Mouse (Mus musculus) CH12.LX (cell line): ENCODE results near the gene E330017A01Rik. TPM values are rescaled to one million over a fixed set of nuclear protein-coding genes. Genes with fewer than 3 reads are reported as not detected.

Experiments
- DNase-seq: peaks from one replicate; pipeline ENCODE4 v3.0.0-alpha.2; 2013; ENCODE audit errors: extremely low read depth
- H3K27ac ChIP-seq: 2 replicates; pipeline ENCODE4 v1.5.1; 2012; ENCODE audit warnings: low read depth, mild to moderate bottlenecking, control low read depth, moderate library complexity; ENCODE audit not compliant: insufficient read depth
- H3K27me3 ChIP-seq: replicated peaks from 2 replicates; pipeline ENCODE3; 2012; ENCODE audit warnings: inconsistent platforms
- H3K36me3 ChIP-seq, 2 experiments: replicated peaks in 1 of 2; 2 replicates each; pipeline versions ENCODE3 to v1.6.1; 2012; ENCODE audit warnings: inconsistent platforms in 1 of 2, low read length in 1 of 2, mild to moderate bottlenecking in 1 of 2, mixed read lengths in 1 of 2, moderate library complexity in 1 of 2; ENCODE audit not compliant: control insufficient read depth in 1 of 2, insufficient read depth in 1 of 2
- H3K4me1 ChIP-seq, 2 experiments: 2 replicates each; pipeline ENCODE4 v1.6.1; 2012; ENCODE audit warnings: inconsistent platforms in 1 of 2, moderate library complexity in 1 of 2; ENCODE audit not compliant: insufficient read depth in 2 of 2, control insufficient read depth in 1 of 2
- H3K4me2 ChIP-seq: 2 replicates; pipeline ENCODE4 v1.6.1; 2012; ENCODE audit warnings: low read depth, mild to moderate bottlenecking, control low read depth; ENCODE audit not compliant: poor library complexity, insufficient read depth, severe bottlenecking
- H3K4me3 ChIP-seq, 3 experiments: fragments of 150-350 bp in 1 of 3; sonication (generic) in 1 of 3; replicated peaks in 1 of 3; 2 replicates each; pipeline versions ENCODE3 to v1.5.1; 2011 to 2012; ENCODE audit warnings: low read depth in 2 of 3, low read length in 2 of 3, mild to moderate bottlenecking in 2 of 3, moderate library complexity in 2 of 3, control low read depth in 1 of 3, improper control_type of control experiment in 1 of 3, inconsistent platforms in 1 of 3, mixed read lengths in 1 of 3; ENCODE audit not compliant: poor library complexity in 1 of 3
- H3K79me2 ChIP-seq: replicated peaks from 2 replicates; pipeline ENCODE4 v1.6.1; 2012; ENCODE audit warnings: mild to moderate bottlenecking, moderate library complexity; ENCODE audit not compliant: control insufficient read depth, poor library complexity, insufficient read depth, severe bottlenecking; ENCODE audit errors: extremely low read depth
- H3K9ac ChIP-seq: 2 replicates; pipeline ENCODE4 v1.6.1; 2012; ENCODE audit warnings: low read depth, mild to moderate bottlenecking, control low read depth, moderate library complexity; ENCODE audit not compliant: insufficient read depth
- H3K9me3 ChIP-seq: replicated peaks from 2 replicates; pipeline ENCODE3; 2012; ENCODE audit warnings: low read length, inconsistent platforms, mixed read lengths
- CHD1 ChIP-seq: IDR thresholded peaks from 2 replicates; pipeline ENCODE4 v1.6.1; 2012; ENCODE audit warnings: low read depth, low read length, improper control_type of control experiment, inconsistent platforms
- TCF12 ChIP-seq: IDR thresholded peaks from 2 replicates; pipeline ENCODE4 v1.6.1; 2014; ENCODE audit warnings: low read depth, mild to moderate bottlenecking, inconsistent platforms, low read length, improper control_type of control experiment
- ZKSCAN1 ChIP-seq: IDR thresholded peaks from 2 replicates; pipeline ENCODE4 v1.6.1; 2012; ENCODE audit warnings: low read depth, inconsistent platforms, low read length, improper control_type of control experiment, borderline replicate concordance
- dilution Hi-C: fragments of 300-500 bp; cut with MboI; formaldehyde crosslinking; loops from 2 replicates; pipeline ENCODE4 v1.14.3; 2020; ENCODE audit warnings: low sequenced_read_pairs; ENCODE audit not compliant: extremely low pct_unique_long_range_greater_than_20kb, extremely low pct_ligation_motif_present
- in situ Hi-C: fragments of 300-500 bp; cut with MboI; formaldehyde crosslinking; loops from 3 replicates; pipeline ENCODE4 v1.14.3; 2019; ENCODE audit warnings: low sequenced_read_pairs, low pct_ligation_motif_present, low pct_unique_long_range_greater_than_20kb, mixed read lengths
- polyA plus RNA-seq: library from polyadenylated mRNA; unstranded; fragments of >175 nt; gene quantifications from 2 replicates; pipeline ENCODE4 v1.2.1, GENCODE M21; 2012; ENCODE audit warnings: low read depth; ENCODE audit not compliant: insufficient read length
- total RNA-seq, 2 experiments: library from RNA; depleted of rRNA; stranded (reverse); fragments of 300-350 nt in 1 of 2; fragments of >200 nt in 1 of 2; gene quantifications; 2 replicates each; pipeline ENCODE4 v1.2.3; 2012 to 2014

The E330017A01Rik gene
- total and polyA plus RNA-seq, 3 experiments: 0.21 TPM; not detected in 2

DNA sequence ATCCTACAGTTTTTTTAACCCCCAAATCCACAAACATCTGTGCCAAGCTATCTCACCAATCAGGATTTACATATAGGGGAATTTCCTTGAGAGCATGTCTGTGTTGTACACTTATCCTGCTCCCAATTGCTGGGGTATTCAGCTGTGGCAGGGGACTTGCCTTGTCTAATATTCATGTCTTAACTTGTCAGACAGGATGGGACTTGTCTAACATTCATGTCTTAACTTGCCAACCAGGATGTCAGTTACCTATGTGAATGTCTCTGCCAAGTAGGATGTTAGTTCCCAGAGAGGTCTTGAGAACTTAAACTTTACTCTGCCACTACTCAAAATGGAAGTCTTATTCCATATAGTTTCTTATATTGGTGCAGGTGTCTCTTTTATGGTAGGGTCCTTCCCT is 49.1 kb downstream of the E330017A01Rik start:
- H3K4me1 ChIP-seq: peaks cover 0 to 7% of the 10 kb centered on the region in 2 experiments; a peak in 3 of 4 replicates
- dilution Hi-C loops (no loop called here), in situ Hi-C loops (no loop called here)
- peak; percentile 39 for DNase-seq
- TF ChIP-seq ZKSCAN1 (no peak), CHD1 (peak; percentile 99), TCF12 (peak; percentile 16; the same call in 1 of the 2 replicates)
- H3K4me2 ChIP-seq: no peak overlapping the region
- no peaks in the 10 kb centered on the region for H3K36me3 ChIP-seq
- H3K79me2 ChIP-seq: no peaks in the 10 kb centered on the region
- no peak overlapping the region for H3K9ac ChIP-seq
- no peaks in the 10 kb centered on the region for H3K27me3 ChIP-seq
- no peak overlapping the region for H3K4me3 ChIP-seq
- no peak overlapping the region for H3K27ac ChIP-seq
- peaks cover 8% of the 10 kb centered on the region for H3K9me3 ChIP-seq

Other genes starting within 250 kb of the E330017A01Rik start
- gene Dcbld2, start 230.3 kb downstream of the E330017A01Rik start, total RNA-seq (2012; rRNA removed): 3.3 and 3.4 TPM in 2 replicates
- 3.7 and 4.1 TPM in 2 replicates for gene Dcbld2, start 230.3 kb downstream of the E330017A01Rik start, total RNA-seq (2014; rRNA removed)
- gene Dcbld2, start 230.3 kb downstream of the E330017A01Rik start, polyA plus RNA-seq: 1.9 and 2.2 TPM in 2 replicates
- 149 and 167 TPM in 2 replicates for gene St3gal6, start 114.5 kb downstream of the E330017A01Rik start, total RNA-seq (2012; rRNA removed)
- 225 and 240 TPM in 2 replicates for gene St3gal6, start 114.5 kb downstream of the E330017A01Rik start, total RNA-seq (2014; rRNA removed)
- 391 and 420 TPM in 2 replicates for gene St3gal6, start 114.5 kb downstream of the E330017A01Rik start, polyA plus RNA-seq
- not detected in 2 replicates for gene Gm813, start 21.8 kb downstream of the E330017A01Rik start, total RNA-seq (2012; rRNA removed)
- gene Gm813, start 21.8 kb downstream of the E330017A01Rik start, total RNA-seq (2014; rRNA removed): not detected in 2 replicates
- gene Gm813, start 21.8 kb downstream of the E330017A01Rik start, polyA plus RNA-seq: not detected in 2 replicates
- 77.2 and 91.4 TPM in 2 replicates for gene Cpox, start 31.6 kb upstream of the E330017A01Rik start, total RNA-seq (2012; rRNA removed)
- 70.3 and 74.5 TPM in 2 replicates for gene Cpox, start 31.6 kb upstream of the E330017A01Rik start, total RNA-seq (2014; rRNA removed)
- gene Cpox, start 31.6 kb upstream of the E330017A01Rik start, polyA plus RNA-seq: 72.3 and 75.6 TPM in 2 replicates
- 13.8 and 14.5 TPM in 2 replicates for gene Gpr15, start 80.3 kb upstream of the E330017A01Rik start, total RNA-seq (2012; rRNA removed)
- 8.3 and 8.7 TPM in 2 replicates for gene Gpr15, start 80.3 kb upstream of the E330017A01Rik start, total RNA-seq (2014; rRNA removed)
- 3.9 and 4.7 TPM in 2 replicates for gene Gpr15, start 80.3 kb upstream of the E330017A01Rik start, polyA plus RNA-seq
- 59.9 and 63.8 TPM in 2 replicates for gene Cldnd1, start 89.2 kb upstream of the E330017A01Rik start, total RNA-seq (2012; rRNA removed)
- 78.0 and 78.7 TPM in 2 replicates for gene Cldnd1, start 89.2 kb upstream of the E330017A01Rik start, total RNA-seq (2014; rRNA removed)
- gene Cldnd1, start 89.2 kb upstream of the E330017A01Rik start, polyA plus RNA-seq: 65.6 and 80.6 TPM in 2 replicates
- gene Olfr172, start 124.4 kb upstream of the E330017A01Rik start, total RNA-seq (2012; rRNA removed): not detected in 2 replicates
- gene Olfr172, start 124.4 kb upstream of the E330017A01Rik start, total RNA-seq (2014; rRNA removed): not detected in 2 replicates
- gene Olfr172, start 124.4 kb upstream of the E330017A01Rik start, polyA plus RNA-seq: not detected in 2 replicates
- not detected in 2 replicates for gene Olfr173, start 161.5 kb upstream of the E330017A01Rik start, total RNA-seq (2012; rRNA removed)
- gene Olfr173, start 161.5 kb upstream of the E330017A01Rik start, total RNA-seq (2014; rRNA removed): not detected in 2 replicates
- gene Olfr173, start 161.5 kb upstream of the E330017A01Rik start, polyA plus RNA-seq: not detected in 2 replicates
- 0.38 and 0.89 TPM in 2 replicates for gene Olfr175-ps1, start 188.0 kb upstream of the E330017A01Rik start, total RNA-seq (2012; rRNA removed)
- gene Olfr175-ps1, start 188.0 kb upstream of the E330017A01Rik start, total RNA-seq (2014; rRNA removed): 3.1 and 3.3 TPM in 2 replicates
- 0.46 and 0.70 TPM in 2 replicates for gene Olfr175-ps1, start 188.0 kb upstream of the E330017A01Rik start, polyA plus RNA-seq
- gene Olfr177, start 236.0 kb upstream of the E330017A01Rik start, total RNA-seq (2012; rRNA removed): not detected in 2 replicates
- not detected in 2 replicates for gene Olfr177, start 236.0 kb upstream of the E330017A01Rik start, total RNA-seq (2014; rRNA removed)
- gene Olfr177, start 236.0 kb upstream of the E330017A01Rik start, polyA plus RNA-seq: not detected in 2 replicates